Mouse (Mus musculus) retina, postnatal 7 days (tissue): Measurements from ENCODE around the gene Tbpl2.

ENCODE experiments used
- DNase-seq: peaks from one replicate; pipeline ENCODE4 v3.0.0-alpha.2; 2012; ENCODE audit warnings: low read depth, low spot score

Gene Tbpl2

DNA sequence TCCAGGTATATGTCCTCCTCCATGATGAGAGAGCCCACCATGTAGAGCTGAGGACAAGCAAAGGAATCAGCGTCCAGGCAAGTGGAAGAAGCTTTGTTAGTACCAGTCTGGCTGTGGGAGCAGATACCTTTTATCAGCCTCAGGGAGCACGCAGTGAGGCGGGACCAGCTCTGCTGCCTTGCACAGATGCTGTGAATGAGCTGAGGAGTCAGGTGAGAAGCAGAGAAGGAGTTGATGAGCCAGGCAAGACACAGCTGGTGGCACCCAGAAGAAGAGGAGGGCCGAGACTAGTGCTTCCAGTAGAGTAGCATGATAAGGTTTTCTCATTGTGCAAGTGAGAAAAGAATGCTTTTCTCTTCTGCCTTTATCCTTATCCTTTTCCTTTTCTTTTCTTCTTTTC, at the start of gene Tbpl2:
Gene Tbpl2, minus strand, starts transcription at position 101 of the 400 bp plus-strand sequence.
- DNase-seq: no peak

DNA sequence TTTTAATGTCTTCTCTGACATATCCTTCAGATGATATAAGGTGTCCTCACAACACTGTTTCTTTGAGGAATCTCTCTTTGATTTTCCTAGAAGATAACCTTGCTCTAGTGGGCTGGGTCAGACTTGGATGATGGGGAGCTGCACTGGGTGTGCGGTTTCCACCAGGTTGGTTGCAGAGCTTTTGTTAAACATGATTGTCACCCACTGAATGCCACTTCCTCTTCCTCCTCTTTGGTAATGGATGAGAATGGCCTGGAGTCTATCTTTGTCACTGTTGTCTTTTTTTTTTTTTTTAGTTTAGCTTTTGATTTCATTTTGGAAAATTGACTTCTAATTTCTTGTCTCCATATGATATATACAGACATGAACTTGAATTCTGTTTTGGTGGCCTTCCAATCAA, 38.0 kb upstream of the Tbpl2 start:
- DNase-seq: no peak

DNA sequence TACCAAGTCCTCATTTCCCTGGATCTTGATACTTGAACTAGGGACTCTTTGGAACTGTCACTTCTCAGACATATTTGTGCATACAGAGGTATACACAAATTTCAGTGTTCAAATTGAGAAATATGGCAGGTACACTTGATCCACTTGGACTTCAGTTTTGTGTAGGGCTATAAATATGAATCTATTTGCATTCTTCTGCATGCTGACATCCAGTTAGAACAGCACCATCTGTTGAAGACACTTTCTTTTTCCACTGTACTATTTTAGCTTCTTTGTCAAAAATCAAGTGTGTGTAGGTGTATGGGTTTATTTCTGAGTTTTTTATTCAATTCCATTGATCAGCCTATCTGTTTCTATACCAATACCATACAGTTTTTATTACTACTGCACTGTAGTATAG, 12.7 kb upstream of the Tbpl2 start:
- no peak for DNase-seq

- no peak for DNase-seq
These were observed 7.4 kb upstream of the Tbpl2 start for GRCm38 (mm10) chr2:24103619-24104289.

DNA sequence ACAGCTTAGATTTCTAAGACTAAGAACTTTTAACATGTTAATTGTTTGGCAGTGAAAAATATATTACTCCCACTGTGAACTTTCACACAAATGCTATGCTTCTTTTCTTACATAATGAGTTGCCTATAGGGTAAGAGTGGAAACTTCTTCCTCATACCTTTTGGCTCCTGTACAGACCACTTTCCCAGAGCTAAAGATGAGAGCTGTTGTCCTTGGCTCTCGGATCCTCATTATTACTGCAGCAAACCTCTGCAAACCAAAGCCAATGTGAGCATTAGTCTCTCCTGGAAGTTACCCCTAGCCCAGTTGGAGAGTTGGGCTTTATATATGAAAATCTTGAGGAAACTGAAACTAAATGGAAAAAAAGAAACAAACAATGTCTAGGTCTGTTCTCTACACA, 5.5 kb downstream of the Tbpl2 start:
- no peak for DNase-seq

DNA sequence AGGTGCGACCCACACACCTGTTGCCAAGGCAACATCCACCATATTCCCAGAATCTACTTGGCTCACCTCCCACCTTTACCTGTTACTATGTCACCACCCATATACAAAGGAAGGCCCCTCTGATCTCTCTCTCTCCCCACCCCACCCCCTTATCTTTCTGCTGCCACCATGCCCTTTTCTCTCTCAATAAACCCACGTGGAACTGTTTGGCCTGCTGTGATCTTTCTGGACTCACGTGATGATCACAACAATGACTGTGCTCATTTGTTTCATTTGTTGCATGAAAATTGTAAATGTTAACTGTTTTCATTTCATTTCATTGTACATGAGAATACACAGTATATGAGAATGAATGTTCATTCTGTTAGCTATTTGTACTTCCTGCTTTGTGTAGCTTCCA, 45.9 kb downstream of the Tbpl2 start:
- DNase-seq: no peak

DNA sequence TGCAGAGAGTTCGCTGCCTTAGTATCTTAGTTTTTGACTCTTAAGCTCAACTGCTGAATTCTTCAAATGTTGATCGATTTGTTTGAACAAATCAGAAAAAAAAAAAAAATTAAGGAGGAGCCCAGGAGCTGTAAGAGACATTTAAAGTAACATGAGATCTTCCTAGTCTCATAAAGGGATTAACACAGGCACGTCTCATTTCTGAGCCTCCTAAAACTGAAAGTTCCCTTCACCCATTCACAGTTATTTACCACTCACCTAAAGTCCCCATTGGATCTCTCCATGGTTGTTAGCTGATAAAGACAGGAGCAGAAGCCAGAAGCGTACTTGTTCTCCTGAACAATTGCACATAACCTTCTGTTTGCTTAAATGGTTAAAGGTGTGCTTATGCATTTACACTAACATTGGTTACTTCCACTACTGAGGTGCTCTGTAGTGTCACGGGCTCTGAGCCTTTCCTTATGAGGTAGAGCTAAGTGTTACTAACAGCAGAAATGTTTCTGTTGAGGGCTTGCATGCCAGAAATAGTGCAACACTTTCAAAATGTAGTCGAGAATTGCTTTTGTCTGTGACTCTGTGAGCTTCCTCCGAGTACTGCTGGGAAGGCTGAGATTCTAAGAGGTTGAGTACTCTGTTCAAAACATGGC, 46.9 kb downstream of the Tbpl2 start, which contains the start of gene Hnmt:
Gene Hnmt, minus strand, starts transcription at position 51 of the 647 bp plus-strand sequence.
- DNase-seq: no peak

DNA sequence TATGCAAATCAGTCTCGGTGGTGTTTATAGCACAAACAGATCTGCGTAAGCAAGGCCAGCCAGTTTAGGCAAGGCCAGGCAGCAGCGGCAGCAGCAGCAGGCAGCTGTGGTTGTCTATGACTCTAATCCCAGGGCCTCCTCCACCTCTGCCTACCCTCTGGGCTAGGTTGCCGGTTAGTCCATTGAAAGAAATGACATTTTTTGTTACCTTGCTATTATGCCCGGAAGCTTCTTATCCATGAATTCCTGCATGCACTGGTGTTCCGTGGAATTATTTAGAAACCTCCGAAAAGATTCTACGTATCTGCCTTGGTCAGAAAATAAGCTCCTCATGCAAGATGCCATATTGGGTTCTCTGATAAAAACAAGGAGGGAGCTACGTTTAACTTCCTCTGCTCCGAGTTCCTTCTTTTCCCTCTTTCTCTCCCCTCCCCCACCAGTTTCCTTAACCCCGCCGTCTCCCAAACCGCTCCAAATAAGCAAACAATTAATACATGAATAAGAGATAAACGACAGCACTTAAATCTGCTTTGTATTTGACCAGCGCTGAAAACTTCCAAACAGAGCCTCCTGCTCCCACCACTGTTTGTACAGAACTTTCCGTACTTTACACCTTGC, 47.8 kb downstream of the Tbpl2 start:
- no peak for DNase-seq

GRCm38 (mm10) chr2:24047551-24048479, 48.6 kb downstream of the Tbpl2 start:
- no peak for DNase-seq

DNA sequence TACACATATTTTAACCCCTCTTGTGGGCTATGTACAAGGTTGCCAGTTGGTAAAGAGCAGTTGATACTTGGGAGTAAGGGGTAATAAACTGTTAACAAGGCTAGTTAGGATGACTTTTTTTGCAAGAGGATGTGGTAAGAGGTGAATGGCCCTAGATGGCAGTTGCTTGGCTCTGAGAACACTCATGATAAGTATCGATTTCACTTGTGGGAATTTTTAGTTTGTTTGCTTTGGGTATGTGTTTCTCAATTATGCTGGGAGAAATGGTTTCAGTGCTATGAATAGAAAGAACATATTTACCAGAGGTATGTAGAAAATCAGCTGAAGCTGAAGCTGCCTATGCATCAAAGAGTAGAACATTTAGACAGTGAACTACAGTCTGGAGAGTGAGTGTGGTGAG, 53.5 kb downstream of the Tbpl2 start:
- no peak for DNase-seq

DNA sequence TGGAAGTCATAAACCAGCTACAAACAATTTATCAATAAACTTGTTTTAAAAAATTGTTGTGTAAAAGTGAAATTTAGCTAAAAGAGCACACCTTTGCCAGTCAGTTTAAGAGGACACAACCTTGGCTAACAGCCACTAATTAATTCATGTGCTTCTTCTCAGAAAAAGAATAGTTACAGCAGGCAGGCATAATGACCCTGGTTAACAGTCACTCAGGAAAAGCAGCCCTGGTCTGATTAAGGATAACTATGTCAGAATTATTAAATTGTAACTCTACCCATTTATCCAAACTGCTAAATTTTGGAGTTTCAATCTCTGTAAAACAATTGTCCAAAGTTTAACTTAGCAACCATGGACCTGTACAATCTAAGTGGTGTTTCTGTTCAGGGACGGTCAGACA, 55.9 kb downstream of the Tbpl2 start:
- no peak for DNase-seq
